Mouse (Mus musculus): ENCODE results near the gene Bglap2.
"Not testable (repeated sequence)": the region's sequence is repeated elsewhere in the genome, so short reads cannot be mapped to it uniquely, and the experiment has no call there.

- TF ChIP-seq GATA1 (IDR thresholded peaks at IDR 0.05; ENCODE audit: borderline replicate concordance, low read length); FLI1 (IDR thresholded peaks at IDR 0.05; ENCODE audit: low read length): not testable (repeated sequence)
Observed at GRCm38 (mm10) chr3:88375750-88376626, 2.5 kb downstream of the Bglap2 start.
